Mouse (Mus musculus): Measurements from ENCODE around the gene Akap2. TPM values are rescaled to one million over a fixed set of nuclear protein-coding genes. Genes with fewer than 3 reads are reported as not detected.

The Akap2 gene
- polyA plus RNA-seq, 1 experiment from 2014 or later, result 29.9 TPM

GRCm38 (mm10) chr4:57916201-57916661, 198.8 kb downstream of the Akap2 start, which contains the start of gene D630039A03Rik:
TSS of gene D630039A03Rik (minus strand) at chr4:57916297.
- no peak within 1 kb of the TSS for H3K4me3 ChIP-seq
- H3K27me3 ChIP-seq, result peaks cover 4% of the 10 kb centered on the region; the same call in 1 of the 2 replicates
- H3K4me2 ChIP-seq (replicated peaks), result 0 out of 2 replicates have a peak within 1 kb of the TSS, but pooled peaks have one; percentile 1
- H3K9ac ChIP-seq, result no peak within 1 kb of the TSS
- no peak for ATAC-seq (ENCODE audit: low FRiP score)
- peaks cover 19% of the 10 kb centered on the region for H3K4me1 ChIP-seq
- no peaks in the 10 kb centered on the region for H3K36me3 ChIP-seq
- no peaks in the 10 kb centered on the region for H3K9me3 ChIP-seq (replicated peaks)
- 30% methylated on average over 9 of the region's 9 CpGs for WGBS
- no peak within 1 kb of the TSS for H3K27ac ChIP-seq

GRCm38 (mm10) chr4:57916711-57917110, 199.3 kb downstream of the Akap2 start:
- no peak overlapping the region for H3K4me3 ChIP-seq
- no peak for ATAC-seq (ENCODE audit: low FRiP score)
- H3K27me3 ChIP-seq, result peaks cover 4% of the 10 kb centered on the region; the same call in 1 of the 2 replicates
- no peak overlapping the region for H3K27ac ChIP-seq
- H3K9me3 ChIP-seq (replicated peaks), result no peaks in the 10 kb centered on the region
- WGBS, result 79% methylated on average over 4 of the region's 4 CpGs
- H3K9ac ChIP-seq, result no peak overlapping the region
- peaks cover 19% of the 10 kb centered on the region for H3K4me1 ChIP-seq
- no peaks in the 10 kb centered on the region for H3K36me3 ChIP-seq
- no peak overlapping the region for H3K4me2 ChIP-seq (replicated peaks)

GRCm38 (mm10) chr4:57919494-57920423, 202.3 kb downstream of the Akap2 start:
- Histone ChIP-seq H3K9me3 (replicated peaks) (no peaks in the 10 kb centered on the region), H3K27ac (no peak overlapping the region), H3K4me3 (no peak overlapping the region), H3K36me3 (no peaks in the 10 kb centered on the region), H3K9ac (no peak overlapping the region), H3K27me3 (peaks cover 4% of the 10 kb centered on the region; the same call in 1 of the 2 replicates), H3K4me2 (replicated peaks) (no peak overlapping the region), H3K4me1 (peaks cover 25% of the 10 kb centered on the region)
- WGBS, result 13% methylated on average over 8 of the region's 8 CpGs
- ATAC-seq (ENCODE audit: low FRiP score), result no peak

GRCm38 (mm10) chr4:57920522-57920921, 203.1 kb downstream of the Akap2 start:
- H3K4me3 ChIP-seq, result no peak overlapping the region
- H3K9ac ChIP-seq, result no peak overlapping the region
- H3K9me3 ChIP-seq (replicated peaks), result no peaks in the 10 kb centered on the region
- peaks cover 25% of the 10 kb centered on the region for H3K4me1 ChIP-seq
- no peak for ATAC-seq (ENCODE audit: low FRiP score)
- H3K27ac ChIP-seq, result no peak overlapping the region
- H3K4me2 ChIP-seq (replicated peaks), result no peak overlapping the region
- WGBS, result 76% methylated on average over 1 of the region's 1 CpGs
- H3K27me3 ChIP-seq, result peaks cover under 1% of the 10 kb centered on the region; the same call in 1 of the 2 replicates
- H3K36me3 ChIP-seq, result no peaks in the 10 kb centered on the region

GRCm38 (mm10) chr4:57922171-57922570, 204.7 kb downstream of the Akap2 start:
- H3K4me1 ChIP-seq, result peaks cover 20% of the 10 kb centered on the region
- WGBS, result 30% methylated on average over 5 of the region's 5 CpGs
- ATAC-seq (ENCODE audit: low FRiP score), result no peak

GRCm38 (mm10) chr4:57924556-57925071, 207.2 kb downstream of the Akap2 start:
- Histone ChIP-seq H3K4me3 (no peak overlapping the region), H3K27me3 (no peaks in the 10 kb centered on the region), H3K9ac (no peak overlapping the region), H3K9me3 (replicated peaks) (no peaks in the 10 kb centered on the region), H3K4me2 (replicated peaks) (no peak overlapping the region), H3K27ac (no peak overlapping the region), H3K36me3 (no peaks in the 10 kb centered on the region), H3K4me1 (peaks cover 17% of the 10 kb centered on the region)
- WGBS, result 68% methylated on average over 6 of the region's 6 CpGs
- no peak for ATAC-seq (ENCODE audit: low FRiP score)

More at GRCm38 (mm10) chr4:57922171-57922570, 204.7 kb downstream of the Akap2 start:
- Histone ChIP-seq H3K4me2 (replicated peaks) (no peak overlapping the region), H3K27ac (no peak overlapping the region), H3K27me3 (no peaks in the 10 kb centered on the region), H3K9ac (no peak overlapping the region), H3K4me3 (no peak overlapping the region), H3K36me3 (no peaks in the 10 kb centered on the region), H3K9me3 (replicated peaks) (no peaks in the 10 kb centered on the region)

GRCm38 (mm10) chr4:57927464-57928205, 210.2 kb downstream of the Akap2 start:
- H3K9me3 ChIP-seq (replicated peaks), result peaks cover 6% of the 10 kb centered on the region; the same call in 1 of the 2 replicates
- no peak overlapping the region for H3K4me3 ChIP-seq
- H3K27ac ChIP-seq, result no peak overlapping the region
- H3K4me2 ChIP-seq (replicated peaks), result no peak overlapping the region
- 0 out of 2 replicates have a peak, but pooled peaks have one; percentile 46 for ATAC-seq (ENCODE audit: low FRiP score)
- 0 out of 2 replicates have a peak, but pooled peaks cover 2% of the 10 kb centered on the region for H3K4me1 ChIP-seq
- 35% methylated on average over 3 of the region's 3 CpGs for WGBS
- no peaks in the 10 kb centered on the region for H3K36me3 ChIP-seq
- H3K9ac ChIP-seq, result no peak overlapping the region
- H3K27me3 ChIP-seq, result no peaks in the 10 kb centered on the region

GRCm38 (mm10) chr4:57930559-57931170, 213.2 kb downstream of the Akap2 start:
- Histone ChIP-seq H3K4me1 (no peaks in the 10 kb centered on the region), H3K4me3 (no peak overlapping the region), H3K27me3 (no peaks in the 10 kb centered on the region), H3K9ac (no peak overlapping the region), H3K9me3 (replicated peaks) (peaks cover 9% of the 10 kb centered on the region; the same call in 1 of the 2 replicates), H3K4me2 (replicated peaks) (no peak overlapping the region), H3K27ac (no peak overlapping the region), H3K36me3 (no peaks in the 10 kb centered on the region)
- no peak for ATAC-seq (ENCODE audit: low FRiP score)
- WGBS, result 77% methylated on average over 5 of the region's 5 CpGs

GRCm38 (mm10) chr4:57934181-57934580, 216.7 kb downstream of the Akap2 start:
- peaks cover 9% of the 10 kb centered on the region; the same call in 1 of the 2 replicates for H3K9me3 ChIP-seq (replicated peaks)

GRCm38 (mm10) chr4:57937292-57937691, 219.8 kb downstream of the Akap2 start:
- ATAC-seq (ENCODE audit: low FRiP score), result no peak
- no peaks in the 10 kb centered on the region for H3K4me1 ChIP-seq
- no peak overlapping the region for H3K4me2 ChIP-seq (replicated peaks)
- 0 out of 2 replicates have a peak, but pooled peaks cover 6% of the 10 kb centered on the region for H3K9me3 ChIP-seq (replicated peaks)
- H3K36me3 ChIP-seq, result peaks cover 6% of the 10 kb centered on the region
- H3K27me3 ChIP-seq, result no peaks in the 10 kb centered on the region
- H3K9ac ChIP-seq, result no peak overlapping the region
- WGBS, result 87% methylated on average over 6 of the region's 6 CpGs
- H3K27ac ChIP-seq, result no peak overlapping the region
- no peak overlapping the region for H3K4me3 ChIP-seq

More at GRCm38 (mm10) chr4:57934181-57934580, 216.7 kb downstream of the Akap2 start:
- Histone ChIP-seq H3K27ac (no peak overlapping the region), H3K4me2 (replicated peaks) (no peak overlapping the region), H3K4me1 (no peaks in the 10 kb centered on the region), H3K36me3 (no peaks in the 10 kb centered on the region), H3K4me3 (no peak overlapping the region), H3K9ac (no peak overlapping the region), H3K27me3 (no peaks in the 10 kb centered on the region)
- WGBS, result 79% methylated on average over 5 of the region's 5 CpGs
- no peak for ATAC-seq (ENCODE audit: low FRiP score)

- Histone ChIP-seq H3K9ac (no peak overlapping the region), H3K4me3 (no peak overlapping the region), H3K27ac (no peak overlapping the region), H3K4me1 (no peaks in the 10 kb centered on the region), H3K27me3 (no peaks in the 10 kb centered on the region), H3K9me3 (replicated peaks) (no peaks in the 10 kb centered on the region), H3K36me3 (peaks cover 31% of the 10 kb centered on the region), H3K4me2 (replicated peaks) (no peak overlapping the region)
- no peak for ATAC-seq (ENCODE audit: low FRiP score)
- WGBS, result 92% methylated on average over 4 of the region's 4 CpGs
Observed at GRCm38 (mm10) chr4:57940631-57941030, 223.2 kb downstream of the Akap2 start.

All from hindbrain, embryonic 12.5 days (tissue).